Mouse (Mus musculus): Measurements from ENCODE around the gene Atp2a3. TPM values are rescaled to one million over a fixed set of nuclear protein-coding genes. Genes with fewer than 3 reads are reported as not detected.

Atp2a3 gene
- polyA plus RNA-seq, 1 experiment: 3.7 TPM

- H3K27ac ChIP-seq (ENCODE audit: insufficient read depth, low read length): no peak overlapping the region
- no peak overlapping the region for H3K4me3 ChIP-seq (ENCODE audit: low read depth, low read length)
- no peak for TF ChIP-seq EP300 (IDR thresholded peaks at IDR 0.05; ENCODE audit: insufficient read depth, low read depth, low read length)
- TF ChIP-seq POLR2A (IDR thresholded peaks at IDR 0.05; ENCODE audit: insufficient read depth, low read length): no peak
- TF ChIP-seq CTCF (IDR thresholded peaks at IDR 0.05; ENCODE audit: low read depth, low read length): no peak
- no peaks in the 10 kb centered on the region for H3K27me3 ChIP-seq (ENCODE audit: control insufficient read depth, insufficient read depth, low read length, poor library complexity, severe bottlenecking)
- no peaks in the 10 kb centered on the region for H3K36me3 ChIP-seq (ENCODE audit: control insufficient read depth, insufficient read depth, low read length, poor library complexity, severe bottlenecking)
- no peak overlapping the region for H3K9ac ChIP-seq (ENCODE audit: low read depth, poor library complexity, severe bottlenecking)
- peaks cover 4% of the 10 kb centered on the region for H3K4me1 ChIP-seq (ENCODE audit: control insufficient read depth, insufficient read depth, low read length)
- H3K9me3 ChIP-seq (replicated peaks; ENCODE audit: control insufficient read depth, insufficient read depth, low read length, poor library complexity, severe bottlenecking): no peaks in the 10 kb centered on the region
Measured at GRCm38 (mm10) chr11:72946560-72947119, 14.3 kb upstream of the Atp2a3 start.

GRCm38 (mm10) chr11:72947840-72948239 lies 13.1 kb upstream of the Atp2a3 start:
- no peak overlapping the region for H3K4me3 ChIP-seq (ENCODE audit: low read depth, low read length)
- H3K27ac ChIP-seq (ENCODE audit: insufficient read depth, low read length): no peak overlapping the region
- H3K27me3 ChIP-seq (ENCODE audit: control insufficient read depth, insufficient read depth, low read length, poor library complexity, severe bottlenecking): no peaks in the 10 kb centered on the region
- no peaks in the 10 kb centered on the region for H3K9me3 ChIP-seq (replicated peaks; ENCODE audit: control insufficient read depth, insufficient read depth, low read length, poor library complexity, severe bottlenecking)
- H3K4me1 ChIP-seq (ENCODE audit: control insufficient read depth, insufficient read depth, low read length): peaks cover 8% of the 10 kb centered on the region
- H3K9ac ChIP-seq (ENCODE audit: low read depth, poor library complexity, severe bottlenecking): no peak overlapping the region
- TF ChIP-seq CTCF (IDR thresholded peaks at IDR 0.05; ENCODE audit: low read depth, low read length) (no peak), POLR2A (IDR thresholded peaks at IDR 0.05; ENCODE audit: insufficient read depth, low read length) (no peak), EP300 (IDR thresholded peaks at IDR 0.05; ENCODE audit: insufficient read depth, low read depth, low read length) (no peak)
- no peaks in the 10 kb centered on the region for H3K36me3 ChIP-seq (ENCODE audit: control insufficient read depth, insufficient read depth, low read length, poor library complexity, severe bottlenecking)

- TF ChIP-seq CTCF (IDR thresholded peaks at IDR 0.05; ENCODE audit: low read depth, low read length) (no peak), POLR2A (IDR thresholded peaks at IDR 0.05; ENCODE audit: insufficient read depth, low read length) (no peak)
- Histone ChIP-seq H3K27ac (ENCODE audit: insufficient read depth, low read length) (no peak overlapping the region), H3K9me3 (replicated peaks; ENCODE audit: control insufficient read depth, insufficient read depth, low read length, poor library complexity, severe bottlenecking) (no peaks in the 10 kb centered on the region), H3K4me3 (ENCODE audit: low read depth, low read length) (no peak overlapping the region), H3K9ac (ENCODE audit: low read depth, poor library complexity, severe bottlenecking) (no peak overlapping the region), H3K27me3 (ENCODE audit: control insufficient read depth, insufficient read depth, low read length, poor library complexity, severe bottlenecking) (no peaks in the 10 kb centered on the region), H3K4me1 (ENCODE audit: control insufficient read depth, insufficient read depth, low read length) (peaks cover 9% of the 10 kb centered on the region), H3K36me3 (ENCODE audit: control insufficient read depth, insufficient read depth, low read length, poor library complexity, severe bottlenecking) (no peaks in the 10 kb centered on the region)
Measured at GRCm38 (mm10) chr11:72948254-72948653, 12.7 kb upstream of the Atp2a3 start.

- Histone ChIP-seq H3K4me1 (ENCODE audit: control insufficient read depth, insufficient read depth, low read length) (peaks cover 12% of the 10 kb centered on the region), H3K27me3 (ENCODE audit: control insufficient read depth, insufficient read depth, low read length, poor library complexity, severe bottlenecking) (no peaks in the 10 kb centered on the region), H3K27ac (ENCODE audit: insufficient read depth, low read length) (no peak overlapping the region), H3K9me3 (replicated peaks; ENCODE audit: control insufficient read depth, insufficient read depth, low read length, poor library complexity, severe bottlenecking) (no peaks in the 10 kb centered on the region), H3K4me3 (ENCODE audit: low read depth, low read length) (no peak overlapping the region), H3K36me3 (ENCODE audit: control insufficient read depth, insufficient read depth, low read length, poor library complexity, severe bottlenecking) (no peaks in the 10 kb centered on the region), H3K9ac (ENCODE audit: low read depth, poor library complexity, severe bottlenecking) (no peak overlapping the region)
- TF ChIP-seq POLR2A (IDR thresholded peaks at IDR 0.05; ENCODE audit: insufficient read depth, low read length) (no peak), EP300 (IDR thresholded peaks at IDR 0.05; ENCODE audit: insufficient read depth, low read depth, low read length) (peak; percentile 44; the same call in 1 of the 2 replicates)
Measured at GRCm38 (mm10) chr11:72951137-72952000, 9.6 kb upstream of the Atp2a3 start.

GRCm38 (mm10) chr11:72952226-72952625 lies 8.7 kb upstream of the Atp2a3 start:
- TF ChIP-seq POLR2A (IDR thresholded peaks at IDR 0.05; ENCODE audit: insufficient read depth, low read length) (no peak), EP300 (IDR thresholded peaks at IDR 0.05; ENCODE audit: insufficient read depth, low read depth, low read length) (no peak), CTCF (IDR thresholded peaks at IDR 0.05; ENCODE audit: low read depth, low read length) (no peak)
- Histone ChIP-seq H3K4me1 (ENCODE audit: control insufficient read depth, insufficient read depth, low read length) (peaks cover 12% of the 10 kb centered on the region), H3K9me3 (replicated peaks; ENCODE audit: control insufficient read depth, insufficient read depth, low read length, poor library complexity, severe bottlenecking) (no peaks in the 10 kb centered on the region), H3K4me3 (ENCODE audit: low read depth, low read length) (no peak overlapping the region), H3K27ac (ENCODE audit: insufficient read depth, low read length) (no peak overlapping the region), H3K36me3 (ENCODE audit: control insufficient read depth, insufficient read depth, low read length, poor library complexity, severe bottlenecking) (no peaks in the 10 kb centered on the region), H3K9ac (ENCODE audit: low read depth, poor library complexity, severe bottlenecking) (no peak overlapping the region), H3K27me3 (ENCODE audit: control insufficient read depth, insufficient read depth, low read length, poor library complexity, severe bottlenecking) (no peaks in the 10 kb centered on the region)

GRCm38 (mm10) chr11:72952697-72953096 lies 8.3 kb upstream of the Atp2a3 start:
- Histone ChIP-seq H3K4me3 (ENCODE audit: low read depth, low read length) (no peak overlapping the region), H3K27ac (ENCODE audit: insufficient read depth, low read length) (no peak overlapping the region), H3K36me3 (ENCODE audit: control insufficient read depth, insufficient read depth, low read length, poor library complexity, severe bottlenecking) (no peaks in the 10 kb centered on the region), H3K9me3 (replicated peaks; ENCODE audit: control insufficient read depth, insufficient read depth, low read length, poor library complexity, severe bottlenecking) (no peaks in the 10 kb centered on the region), H3K4me1 (ENCODE audit: control insufficient read depth, insufficient read depth, low read length) (peaks cover 12% of the 10 kb centered on the region), H3K27me3 (ENCODE audit: control insufficient read depth, insufficient read depth, low read length, poor library complexity, severe bottlenecking) (no peaks in the 10 kb centered on the region), H3K9ac (ENCODE audit: low read depth, poor library complexity, severe bottlenecking) (no peak overlapping the region)
- TF ChIP-seq CTCF (IDR thresholded peaks at IDR 0.05; ENCODE audit: low read depth, low read length) (no peak), POLR2A (IDR thresholded peaks at IDR 0.05; ENCODE audit: insufficient read depth, low read length) (no peak), EP300 (IDR thresholded peaks at IDR 0.05; ENCODE audit: insufficient read depth, low read depth, low read length) (no peak)
